Mouse (Mus musculus): ENCODE data around the gene Zbtb2.
"Not testable (repeated sequence)": the region's sequence is repeated elsewhere in the genome, so short reads cannot be mapped to it uniquely, and the experiment has no call there.

Zbtb2 gene

DNA sequence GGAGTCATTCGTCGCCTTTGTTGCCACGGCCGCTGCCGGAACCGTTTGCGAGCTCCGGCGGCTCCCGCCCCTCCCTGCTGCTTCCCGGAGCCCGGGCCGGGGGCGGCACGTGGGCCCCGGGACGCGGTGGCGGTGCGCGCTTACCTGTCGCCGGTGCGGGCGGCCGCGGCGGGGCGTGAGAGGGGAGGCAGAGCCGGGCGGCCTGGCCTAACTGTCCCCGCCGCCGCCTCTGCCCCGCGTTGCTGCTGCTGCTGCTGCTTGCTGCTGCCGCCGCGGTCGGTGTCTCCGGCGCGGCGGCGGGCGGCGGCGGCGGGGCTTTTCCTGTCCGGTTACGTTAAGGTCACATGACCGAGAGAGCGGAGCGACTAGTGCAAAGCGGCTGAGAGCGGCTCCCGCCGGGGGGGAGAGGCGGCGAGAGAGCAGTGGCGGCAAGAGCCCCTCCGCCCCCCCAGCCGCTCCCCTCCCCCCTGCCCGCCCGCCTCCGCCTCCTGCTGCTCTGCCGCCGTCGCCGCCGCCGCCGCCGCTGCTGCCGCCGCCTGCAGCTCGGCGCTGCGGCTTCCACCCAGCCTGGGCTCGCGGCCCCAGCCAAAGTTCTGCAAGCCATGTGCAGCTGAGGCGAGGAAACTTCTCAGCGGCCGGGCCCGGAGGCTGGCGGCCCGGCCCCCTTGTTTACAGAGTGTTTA, at the start of gene Zbtb2:
Zbtb2 (minus strand) TSS at position 408 of the 683 bp plus-strand sequence.
- DNase-seq (ENCODE audit: low read depth, low spot score) = no peak

DNA sequence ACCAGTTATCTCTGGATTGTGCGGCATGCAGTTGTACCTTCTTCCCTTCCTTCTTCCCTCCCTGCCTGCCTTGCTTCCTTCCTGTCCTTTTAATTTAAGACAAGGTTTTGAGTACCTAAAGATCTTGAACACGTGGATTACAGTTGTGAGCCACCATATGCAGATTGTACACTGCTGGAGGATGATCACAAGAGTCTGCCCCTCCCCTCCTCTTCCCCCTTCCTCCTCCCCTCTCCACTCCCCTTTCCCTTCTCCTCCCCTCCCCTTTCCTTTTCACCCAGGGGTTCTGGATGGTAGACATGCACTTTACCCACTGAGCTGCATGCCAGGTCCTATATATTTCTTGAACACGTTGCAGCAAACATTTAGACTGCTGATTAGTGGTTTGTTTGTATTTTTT, 47.5 kb upstream of the Zbtb2 start:
- no peak for DNase-seq (ENCODE audit: low read depth, low spot score)

DNA sequence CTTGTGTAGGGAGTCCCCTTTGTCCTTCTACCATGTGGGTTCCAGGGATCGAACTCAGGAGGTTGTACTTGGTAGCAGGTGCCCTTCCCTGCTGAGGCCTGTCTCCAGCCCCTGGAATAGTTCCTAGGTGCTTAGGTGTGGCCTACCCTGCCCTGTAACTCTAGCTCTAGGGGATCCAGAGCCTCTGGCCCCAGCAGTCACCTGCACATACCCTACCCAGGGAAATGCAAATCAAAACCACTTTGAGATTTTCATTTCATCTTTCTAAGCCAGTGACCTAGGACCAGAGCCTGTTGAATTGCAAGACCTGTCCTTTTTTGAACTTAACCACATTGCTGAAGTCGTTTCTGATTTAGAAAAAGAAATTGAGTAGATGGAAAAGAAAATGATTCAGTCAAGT, 46.0 kb upstream of the Zbtb2 start:
- not testable (repeated sequence) for DNase-seq (ENCODE audit: low read depth, low spot score)

DNA sequence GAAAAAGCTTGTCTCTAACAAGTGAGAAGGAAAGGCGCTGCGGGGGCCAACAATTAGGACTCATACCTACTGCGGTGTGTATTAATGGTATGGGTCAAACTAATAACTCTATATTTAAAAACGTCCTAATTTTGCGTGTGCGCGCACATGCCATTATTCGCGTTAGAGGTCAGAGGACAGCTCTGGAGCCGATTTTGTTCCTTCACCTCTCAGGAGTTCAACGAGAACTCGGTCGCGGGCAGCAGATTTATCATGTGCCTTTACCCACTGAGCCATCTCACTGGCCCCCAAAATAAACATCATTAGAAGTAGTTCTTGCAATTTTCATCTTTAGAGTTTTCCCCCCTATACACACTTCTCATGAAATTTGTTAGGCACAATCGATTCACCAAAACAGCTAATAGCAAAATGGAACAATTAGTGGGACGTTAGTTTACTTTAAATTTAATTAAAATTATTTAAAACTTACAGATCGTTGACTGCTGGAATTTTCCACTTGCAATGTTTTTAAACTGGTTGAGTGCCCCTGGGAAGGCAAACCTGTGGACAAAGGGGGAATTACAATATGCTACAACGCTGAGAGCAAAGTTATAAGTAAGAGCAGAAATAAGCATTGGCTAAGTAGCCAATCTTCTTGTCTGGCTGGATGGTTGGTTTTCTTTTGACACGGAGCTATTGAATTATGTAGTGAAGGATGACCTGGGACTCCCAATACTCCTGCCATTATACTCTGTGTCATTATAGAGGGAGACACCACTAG, 45.3 kb upstream of the Zbtb2 start:
- no peak for DNase-seq (ENCODE audit: low read depth, low spot score)

DNA sequence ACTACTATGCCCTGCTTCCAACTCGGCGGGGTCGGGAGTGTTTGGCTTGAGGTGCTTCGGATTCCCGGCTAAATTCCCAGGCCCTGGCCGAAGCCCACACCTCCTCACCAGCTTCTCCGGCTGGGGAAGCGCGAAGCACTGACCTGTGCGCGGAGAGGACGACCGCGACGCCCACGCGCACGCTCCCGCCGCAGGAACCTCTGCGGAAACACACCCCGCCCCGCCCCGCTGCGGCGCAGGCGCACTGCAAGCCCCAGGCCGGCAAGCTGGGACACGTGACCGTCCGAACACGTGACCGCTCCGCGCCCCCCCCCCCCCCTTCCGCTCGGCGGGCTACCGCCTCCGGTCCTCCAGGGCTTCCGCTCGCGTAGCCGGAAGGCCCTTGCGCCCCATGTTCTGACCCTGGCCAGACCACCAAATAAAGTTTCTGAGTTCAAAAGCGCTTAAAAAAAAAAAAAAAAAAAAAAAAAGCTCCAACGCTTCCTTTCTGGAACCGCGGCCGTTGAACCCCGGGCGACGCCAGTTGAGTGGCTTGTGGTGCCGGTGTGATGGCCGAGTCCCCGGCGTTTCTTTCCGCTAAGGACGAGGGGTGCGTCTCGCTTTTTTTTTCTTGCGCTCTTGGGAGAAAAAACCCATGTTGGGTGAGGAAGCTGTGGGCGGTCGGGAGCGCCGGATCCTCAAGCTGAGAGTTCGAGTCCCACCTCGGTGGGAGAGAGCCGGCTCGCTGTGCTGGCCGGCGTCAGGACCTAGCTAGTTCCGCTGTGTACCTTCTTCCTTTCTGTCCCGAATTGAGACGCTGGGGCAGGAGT, 44.4 kb upstream of the Zbtb2 start, which contains the start of the genes Rmnd1 and Armt1:
Rmnd1 (minus strand) TSS at position 266 of the 809 bp plus-strand sequence.
Armt1 (plus strand) TSS at position 345 of the 809 bp plus-strand sequence.
- peak; percentile 93 for DNase-seq (ENCODE audit: low read depth, low spot score)

DNA sequence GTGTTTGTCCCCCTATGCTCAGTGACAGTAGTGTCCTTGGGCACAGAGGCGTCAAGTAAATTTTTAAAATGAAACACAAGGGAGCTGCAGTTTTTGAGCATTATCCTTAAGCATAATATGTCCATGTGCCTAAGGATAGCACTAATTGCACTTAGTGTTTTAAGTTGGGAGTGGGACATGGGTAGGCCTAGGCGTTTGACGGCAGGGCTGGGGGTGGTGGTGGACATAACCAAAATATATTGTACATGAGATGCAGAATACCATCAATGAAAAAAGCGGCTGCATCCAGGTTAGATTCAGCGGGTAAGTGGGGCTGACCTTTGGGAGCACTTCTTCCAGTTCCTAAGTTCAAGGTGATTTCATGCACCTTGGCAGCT, 43.8 kb upstream of the Zbtb2 start:
- DNase-seq (ENCODE audit: low read depth, low spot score) = no peak

DNA sequence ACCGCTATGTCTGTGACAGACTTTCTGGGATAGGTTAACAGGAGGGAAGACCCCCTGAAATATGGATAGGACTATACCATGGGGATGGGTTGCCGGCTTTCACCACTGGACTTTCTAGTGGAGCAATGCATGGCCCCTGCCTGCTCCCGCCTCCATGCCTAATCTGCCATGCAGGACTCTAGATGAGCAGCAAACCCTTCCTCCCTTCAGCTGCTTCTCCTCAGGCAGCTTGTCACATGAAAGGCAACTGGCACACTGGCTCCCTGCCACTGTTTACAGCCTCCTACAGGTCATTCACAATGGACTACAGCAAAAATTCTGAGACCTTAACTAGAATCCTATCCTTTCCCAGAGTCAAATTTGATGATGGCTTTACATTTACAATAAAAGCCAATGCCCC, 42.9 kb upstream of the Zbtb2 start:
- no peak for DNase-seq (ENCODE audit: low read depth, low spot score)

DNA sequence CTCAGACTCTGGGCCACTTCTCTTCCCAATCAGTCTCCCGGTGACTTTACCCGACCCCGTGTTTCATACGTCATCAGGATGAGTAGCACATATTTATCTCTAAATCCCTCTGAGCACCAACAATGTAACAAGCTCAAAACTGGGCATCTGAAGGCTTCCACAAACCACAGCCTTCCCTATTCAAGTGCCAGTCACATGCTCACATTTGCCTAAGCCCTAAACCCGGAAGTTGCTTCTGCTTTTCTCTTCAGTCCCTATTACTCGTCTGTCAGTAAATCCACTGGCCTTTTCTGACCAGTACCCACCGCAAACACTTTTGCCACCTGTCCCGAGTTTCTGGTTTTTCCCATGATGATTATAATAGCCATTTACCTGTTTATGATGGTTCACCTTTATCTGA, 42.5 kb upstream of the Zbtb2 start:
- no peak for DNase-seq (ENCODE audit: low read depth, low spot score)

DNA sequence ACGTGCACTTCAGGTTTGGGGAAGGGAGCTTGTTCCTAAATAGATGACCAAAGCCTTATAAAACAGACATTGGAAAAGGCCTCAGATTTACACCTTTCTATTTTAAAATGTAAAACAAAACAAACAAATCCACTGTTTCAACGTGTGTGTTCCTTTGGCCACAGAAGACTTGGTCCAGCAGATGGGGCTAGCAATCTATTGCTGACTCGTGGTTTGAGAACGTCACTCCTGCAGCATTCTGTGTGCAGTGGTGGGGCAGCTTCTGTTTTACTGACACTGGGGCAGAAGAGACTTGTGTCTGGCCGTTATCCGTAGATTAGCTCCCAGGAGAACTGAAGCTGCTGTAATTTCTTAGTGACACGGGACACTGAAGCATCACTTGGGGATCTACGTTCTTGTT, 37.3 kb upstream of the Zbtb2 start:
- no peak for DNase-seq (ENCODE audit: low read depth, low spot score)

DNA sequence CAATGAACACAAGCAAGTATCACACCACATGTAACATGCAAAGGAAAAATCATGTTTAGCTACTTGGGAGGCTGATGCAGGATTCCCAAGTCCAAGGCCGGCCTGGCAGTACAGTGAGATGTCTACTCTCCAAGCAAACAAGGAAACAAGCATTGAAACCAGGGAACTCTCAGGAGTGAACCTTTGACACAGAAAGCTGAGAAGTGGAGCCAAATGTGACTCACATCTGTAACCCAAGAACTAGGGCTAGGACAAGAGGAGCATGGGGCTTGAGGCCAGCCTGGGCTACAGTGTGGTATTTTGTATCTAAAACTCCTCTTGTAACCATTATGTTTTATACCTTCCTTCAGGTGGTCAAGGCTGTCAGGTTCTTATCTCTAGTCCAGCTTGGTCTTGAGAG, 19.3 kb upstream of the Zbtb2 start:
- DNase-seq (ENCODE audit: low read depth, low spot score) = no peak

DNA sequence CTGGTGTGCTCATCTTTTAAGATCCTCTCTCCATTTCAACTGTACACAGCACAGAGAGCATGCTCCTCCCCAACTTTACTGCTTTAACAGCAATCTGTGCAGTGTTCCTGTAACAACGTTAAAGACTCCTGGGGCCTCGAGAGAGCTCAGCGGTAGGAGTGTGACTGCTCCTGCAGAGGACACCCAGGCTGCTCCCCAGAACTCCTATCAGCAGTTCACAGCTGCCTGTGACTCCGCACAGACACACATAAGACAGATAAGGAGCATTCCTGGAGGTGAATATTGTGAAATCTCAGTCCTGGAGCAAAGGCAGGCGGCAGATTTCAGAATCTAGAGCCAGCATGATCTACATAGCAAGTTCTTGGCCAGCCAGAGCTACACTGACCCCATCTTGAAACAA, 17.6 kb upstream of the Zbtb2 start:
- no peak for DNase-seq (ENCODE audit: low read depth, low spot score)

DNA sequence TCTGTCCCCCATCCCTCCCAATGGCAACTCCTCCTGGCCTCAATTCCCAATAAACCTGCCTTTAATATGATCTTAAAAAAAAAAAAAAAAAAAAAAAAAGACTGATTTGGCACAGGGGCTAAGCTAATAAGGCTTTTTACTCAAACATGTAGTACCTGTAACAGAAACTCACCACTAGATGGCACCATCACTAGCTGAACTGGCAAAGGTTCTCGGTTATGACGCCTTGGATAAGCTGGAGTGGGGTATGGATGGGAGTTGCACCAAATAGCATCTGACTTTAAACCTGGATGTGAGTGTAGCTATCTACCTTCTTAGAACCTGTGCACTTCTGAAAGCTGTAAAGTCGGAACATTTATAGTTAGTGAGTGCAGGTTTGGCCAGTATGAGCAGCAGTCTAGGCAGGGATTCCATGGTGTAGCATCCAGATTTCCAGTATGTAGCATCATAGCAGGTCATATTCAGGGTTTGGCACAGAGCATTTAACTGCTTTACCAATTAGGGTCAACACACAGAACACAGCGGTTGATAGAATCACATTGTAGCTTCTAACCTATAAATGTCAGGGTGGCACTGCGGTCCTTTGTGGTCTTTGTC, 17.1 kb upstream of the Zbtb2 start:
- DNase-seq (ENCODE audit: low read depth, low spot score) = no peak

DNA sequence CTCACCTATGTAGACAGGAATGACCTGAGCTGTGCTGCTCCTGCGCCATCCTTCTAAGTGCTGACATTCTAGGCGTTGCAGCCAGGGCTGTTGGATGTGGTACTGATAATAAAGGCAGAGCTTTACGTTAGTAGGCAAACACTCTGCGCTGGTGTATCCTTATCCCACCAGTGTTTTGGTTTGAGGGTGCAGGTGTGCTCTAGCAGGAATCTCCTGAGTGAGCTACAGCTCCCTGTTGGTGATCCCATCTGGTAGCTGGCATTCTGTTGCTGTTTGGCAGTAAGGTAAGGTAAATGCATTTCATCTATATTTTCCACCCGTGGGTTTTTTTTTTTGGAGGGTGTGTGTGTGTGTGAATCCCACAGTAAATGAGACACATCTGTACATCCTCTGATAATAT, 10.2 kb upstream of the Zbtb2 start:
- no peak for DNase-seq (ENCODE audit: low read depth, low spot score)

DNA sequence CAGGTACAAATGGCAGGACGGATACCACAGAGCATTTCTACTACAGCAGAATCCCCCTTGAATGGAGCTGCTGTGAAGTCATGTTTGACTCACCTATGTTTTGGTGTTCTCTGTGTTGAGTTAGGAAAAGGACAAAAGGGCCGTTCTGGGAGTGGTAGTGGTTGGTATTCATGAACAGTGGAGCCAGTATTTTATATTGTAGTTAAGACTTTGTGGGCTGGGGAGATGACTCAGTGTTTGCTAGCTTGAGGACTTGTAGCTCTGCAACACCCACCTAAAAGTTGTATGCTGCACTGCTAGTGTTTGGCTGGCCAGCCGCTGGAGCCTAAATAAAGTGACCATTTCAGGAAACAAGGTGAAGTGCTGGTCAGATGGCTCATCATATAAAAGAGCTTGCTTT, 7.4 kb upstream of the Zbtb2 start:
- DNase-seq (ENCODE audit: low read depth, low spot score) = no peak

DNA sequence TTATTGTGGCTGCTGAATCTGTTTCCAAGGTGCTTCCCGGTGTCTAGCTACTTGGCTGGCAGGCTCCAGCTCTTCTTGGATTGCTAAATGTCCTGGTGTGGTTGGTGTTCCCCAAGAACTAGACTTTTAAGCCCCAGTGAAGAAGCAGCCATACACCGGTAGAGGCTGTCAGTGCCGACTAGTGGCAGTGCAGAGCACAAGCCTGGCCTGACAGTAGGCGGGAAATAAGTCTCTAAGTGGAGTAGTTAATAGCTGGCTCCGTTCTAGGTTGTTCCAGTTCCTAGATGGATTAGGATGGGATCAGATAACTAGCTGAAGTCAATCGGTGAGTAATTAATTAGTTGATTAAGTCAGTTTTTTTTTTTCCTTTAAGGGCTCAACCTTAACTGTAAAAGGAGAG, 3.9 kb upstream of the Zbtb2 start:
- DNase-seq (ENCODE audit: low read depth, low spot score) = no peak

DNA sequence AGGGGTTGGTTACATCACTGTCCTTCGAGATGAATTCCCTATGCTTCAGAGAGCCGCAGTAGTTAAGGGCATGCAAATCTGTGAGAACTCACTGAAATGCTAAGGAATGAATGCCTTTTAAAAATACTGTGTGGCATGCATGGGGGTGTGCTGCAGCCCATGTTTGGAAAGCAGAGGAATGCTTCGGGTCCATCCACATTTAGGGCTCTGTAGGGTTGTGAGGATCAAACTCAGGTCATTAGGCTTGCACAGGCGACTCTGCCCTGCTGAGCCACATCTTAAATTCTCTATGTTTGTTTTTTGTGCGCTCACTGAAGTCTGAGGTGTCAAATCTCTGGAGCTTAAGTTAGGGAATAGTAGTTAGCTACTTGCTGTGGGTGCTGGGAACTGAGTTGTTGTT, 3.2 kb upstream of the Zbtb2 start:
- no peak for DNase-seq (ENCODE audit: low read depth, low spot score)

DNA sequence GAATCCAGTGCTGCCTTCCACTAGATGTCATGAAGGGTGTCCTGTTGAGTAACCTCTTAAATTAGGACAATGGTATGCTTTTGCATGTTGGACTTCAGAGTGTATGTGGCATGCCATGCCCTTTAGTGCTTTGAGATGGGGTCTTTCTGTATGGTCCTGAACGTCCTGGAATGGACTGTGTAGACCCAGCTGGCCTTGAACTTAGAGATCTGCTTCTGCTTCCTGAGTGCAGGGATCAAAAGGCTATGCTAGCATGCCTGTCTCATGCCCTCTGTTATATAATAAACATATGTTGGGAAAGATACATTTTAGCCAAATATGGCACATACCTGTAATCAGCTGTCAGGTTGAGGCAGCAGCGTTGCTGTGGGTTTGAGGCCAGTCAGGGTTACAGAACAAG, 2.6 kb upstream of the Zbtb2 start:
- no peak for DNase-seq (ENCODE audit: low read depth, low spot score)

DNA sequence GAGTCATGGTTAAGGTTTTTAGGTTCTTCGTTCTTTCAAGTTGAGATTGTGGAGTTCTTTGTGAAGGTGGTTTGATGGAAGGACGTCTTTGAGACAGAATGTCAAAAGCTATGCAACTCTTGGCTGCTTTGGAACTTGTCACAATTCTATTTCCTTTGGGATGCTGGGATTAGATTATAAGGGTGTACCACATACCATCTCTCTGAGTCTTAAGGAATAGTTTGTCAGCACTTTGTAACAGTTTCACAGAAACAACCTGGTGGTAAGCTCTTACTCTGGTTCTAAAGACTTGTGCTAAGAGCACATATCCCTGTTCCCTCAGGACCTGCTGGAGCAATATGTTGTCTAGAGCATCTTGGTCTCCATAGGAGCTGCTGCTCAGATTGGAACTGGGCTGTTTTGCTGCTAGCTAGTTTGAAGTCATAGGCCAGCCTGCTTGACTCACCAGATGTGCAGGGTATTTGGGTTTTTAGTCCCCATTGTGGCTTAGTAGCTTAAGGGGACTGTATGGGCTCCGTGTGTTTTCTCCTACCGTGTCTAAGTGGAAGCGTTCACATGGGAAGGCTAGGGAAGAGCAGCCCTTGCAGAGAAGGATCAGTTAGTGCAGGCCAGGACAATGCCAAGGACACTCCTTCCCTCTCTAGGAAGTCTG, 1.7 kb upstream of the Zbtb2 start:
- no peak for DNase-seq (ENCODE audit: low read depth, low spot score)

DNA sequence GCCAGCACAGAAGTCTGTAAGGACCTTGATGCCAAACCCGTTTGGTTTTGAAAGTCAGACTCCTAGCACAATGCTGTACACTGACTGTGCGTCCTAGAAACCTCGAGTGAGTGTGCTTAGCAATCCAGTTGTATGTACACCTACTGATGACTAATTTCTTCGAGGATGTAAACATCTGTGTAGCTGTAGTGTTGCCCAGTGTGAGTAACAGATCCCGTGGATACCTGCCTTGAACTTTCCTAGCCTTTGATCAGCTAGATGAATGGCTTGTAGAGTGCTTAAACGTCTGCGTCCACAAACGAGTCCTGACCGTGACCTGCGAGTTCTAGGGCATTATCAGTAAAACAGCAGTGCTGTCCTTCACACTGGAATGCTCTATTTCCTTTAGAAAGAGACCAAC, 1.1 kb upstream of the Zbtb2 start:
- no peak for DNase-seq (ENCODE audit: low read depth, low spot score)

DNA sequence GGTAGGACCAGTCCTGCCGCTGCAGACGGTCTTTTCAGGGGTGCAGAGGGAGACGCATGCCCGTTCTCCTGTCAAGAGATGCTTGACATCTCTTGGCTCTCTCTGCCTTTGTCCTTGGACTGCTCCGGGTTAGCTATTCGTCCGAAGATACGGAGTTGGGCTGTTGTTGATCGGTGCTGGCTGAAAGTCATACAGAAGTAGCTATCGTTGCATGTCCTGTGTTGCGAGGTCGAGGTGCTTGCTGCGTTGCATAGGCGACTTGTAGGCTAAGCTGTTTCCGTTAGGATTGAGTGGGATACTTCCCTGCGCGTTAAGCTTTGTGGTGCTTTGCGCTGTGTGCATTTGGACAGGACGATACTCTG, 457 bp upstream of the Zbtb2 start:
- no peak for DNase-seq (ENCODE audit: low read depth, low spot score)
